Mouse (Mus musculus) liver, embryonic 14.5 days (tissue): Measurements from ENCODE around the gene B3gat3. TPM values are rescaled to one million over a fixed set of nuclear protein-coding genes. Genes with fewer than 3 reads are reported as not detected.
"Not testable (repeated sequence)": the region's sequence is repeated elsewhere in the genome, so short reads cannot be mapped to it uniquely, and the experiment has no call there.

ENCODE experiments used
- ATAC-seq: fragments of 200-750 bp; cut with Nextera tagmentation; 2 replicates; pipeline ENCODE4 v1.8.0; 2017; ENCODE audit warnings: moderate number of reproducible peaks, mild to moderate bottlenecking, moderate library complexity; ENCODE audit not compliant: insufficient read depth
- DNase-seq, 3 experiments: peaks; one replicate each; pipeline ENCODE4 v3.0.0-alpha.2; 2012 to 2013; ENCODE audit warnings: low read depth in 3 of 3, low spot score in 3 of 3
- H3K27ac ChIP-seq: fragments of 300-500 bp; sonication (generic); 2 replicates; pipeline ENCODE4 v1.5.1; 2014; ENCODE audit warnings: moderate library complexity, mild to moderate bottlenecking, control low read depth, inconsistent platforms
- H3K27me3 ChIP-seq: fragments of 300-500 bp; sonication (generic); 2 replicates; pipeline ENCODE4 v1.6.1; 2014; ENCODE audit warnings: mild to moderate bottlenecking, low read length, moderate library complexity; ENCODE audit not compliant: control insufficient read depth, insufficient read depth
- H3K36me3 ChIP-seq: fragments of 300-500 bp; sonication (generic); replicated peaks from 2 replicates; pipeline ENCODE4 v1.6.1; 2014; ENCODE audit warnings: low read depth; ENCODE audit not compliant: control insufficient read depth, insufficient read depth
- H3K4me1 ChIP-seq, 2 experiments: fragments of 200-500 bp in 1 of 2; fragments of 300-500 bp in 1 of 2; sonication (generic) in 1 of 2; replicated peaks; 2 replicates each; pipeline ENCODE4 v1.6.1; 2012 to 2014; ENCODE audit warnings: antibody characterized with exemption in 1 of 2, inconsistent platforms in 1 of 2, low read length in 1 of 2; ENCODE audit not compliant: control insufficient read depth in 2 of 2, insufficient read depth in 2 of 2
- H3K4me2 ChIP-seq: fragments of 300-500 bp; sonication (generic); 2 replicates; pipeline ENCODE4 v1.6.1; 2014; ENCODE audit warnings: low read depth, mild to moderate bottlenecking, control low read depth, moderate library complexity
- H3K4me3 ChIP-seq, 2 experiments: fragments of 200-500 bp in 1 of 2; fragments of 300-500 bp in 1 of 2; sonication (generic) in 1 of 2; 2 replicates each; pipeline ENCODE4 v1.5.1; 2012 to 2014; ENCODE audit warnings: low read depth in 2 of 2, low read length in 2 of 2, mild to moderate bottlenecking in 2 of 2, control low read depth in 1 of 2, inconsistent platforms in 1 of 2, moderate library complexity in 1 of 2; ENCODE audit not compliant: insufficient read depth in 1 of 2
- H3K9ac ChIP-seq: fragments of 300-500 bp; sonication (generic); replicated peaks from 2 replicates; pipeline ENCODE4 v1.6.1; 2014; ENCODE audit warnings: mild to moderate bottlenecking, control low read depth, moderate library complexity
- H3K9me3 ChIP-seq: fragments of 300-500 bp; sonication (generic); 2 replicates; pipeline ENCODE4 v1.6.1; 2016; ENCODE audit warnings: low read length, mixed read lengths; ENCODE audit not compliant: control insufficient read depth
- CTCF ChIP-seq: IDR thresholded peaks from 2 replicates; pipeline ENCODE4 v1.5.1; 2016; ENCODE audit warnings: antibody characterized with exemption, low read depth, control low read depth
- EP300 ChIP-seq: IDR thresholded peaks from 2 replicates; pipeline ENCODE4 v1.6.1; 2016; ENCODE audit warnings: antibody characterized with exemption, low read depth
- WGBS: fragments of 180-500 bp; shearing (Covaris S2); extraction: QIAGEN DNeasy Blood & Tissue Kit; methylation state at CpG from one replicate; pipeline ENCODE4 v1.1.7; 2014; ENCODE audit not compliant: insufficient replicate concordance; 5-methylcytosine and 5-hydroxymethylcytosine counted together
- microRNA-seq: library from miRNA; unstranded; fragments of <30 nt; microRNA quantifications from one replicate; pipeline ENCODE4, GENCODE M21; 2016
- polyA plus RNA-seq, 2 experiments: library from polyadenylated mRNA; depleted of rRNA in 1 of 2; stranded (reverse) in 1 of 2; unstranded in 1 of 2; fragments of >200 nt; fragmentation: Nextera tagmentation in 1 of 2; extraction: Ambion mirVana in 1 of 2; gene quantifications; 2 replicates each; pipeline versions ENCODE4 v1.2.1 to v1.2.3; 2012 to 2014

B3gat3 gene
- polyA plus RNA-seq, 2 experiments = 15.8 to 26.6 TPM

- H3K4me3 ChIP-seq = peak overlapping the region; percentile 66 to 91
- H3K36me3 ChIP-seq = peaks cover 63% of the 10 kb centered on the region
- TF ChIP-seq EP300 (no peak), CTCF (no peak)
- peak overlapping the region; percentile 73 for H3K4me2 ChIP-seq
- peaks cover 8% of the 10 kb centered on the region in 2 experiments for H3K4me1 ChIP-seq
- 0% methylated on average over 8 of the region's 8 CpGs for WGBS
- peak overlapping the region; percentile 73 for H3K9ac ChIP-seq
- no peak for DNase-seq
- H3K27ac ChIP-seq = peak overlapping the region; percentile 69
- ATAC-seq = no peak
- H3K9me3 ChIP-seq = no peaks in the 10 kb centered on the region
- H3K27me3 ChIP-seq = no peaks in the 10 kb centered on the region
Measured at GRCm38 (mm10) chr19:8967373-8967743, 47.2 kb downstream of the B3gat3 start.

GRCm38 (mm10) chr19:8967893-8968292, 47.7 kb downstream of the B3gat3 start:
- ATAC-seq (no peak), DNase-seq (no peak)
- Histone ChIP-seq H3K36me3 (peaks cover 63% of the 10 kb centered on the region), H3K9ac (peak overlapping the region; percentile 73), H3K9me3 (no peaks in the 10 kb centered on the region), H3K27me3 (no peaks in the 10 kb centered on the region), H3K4me2 (peak overlapping the region; percentile 73), H3K27ac (peak overlapping the region; percentile 69), H3K4me3 (peak overlapping the region; percentile 66 to 91), H3K4me1 (peaks cover 8% of the 10 kb centered on the region in 2 experiments)
- TF ChIP-seq CTCF = no peak
- TF ChIP-seq EP300 = no peak
- 4% methylated on average over 9 of the region's 9 CpGs for whole genome bisulfite sequencing

GRCm38 (mm10) chr19:8972491-8972890, 52.3 kb downstream of the B3gat3 start:
- not testable (repeated sequence) for H3K27me3 ChIP-seq, H3K27ac ChIP-seq, H3K4me1 ChIP-seq, H3K9ac ChIP-seq, H3K4me2 ChIP-seq, H3K9me3 ChIP-seq, ATAC-seq, H3K4me3 ChIP-seq, DNase-seq
- H3K36me3 ChIP-seq = peaks cover 80% of the 10 kb centered on the region
- WGBS = 76% methylated on average over 8 of the region's 8 CpGs

GRCm38 (mm10) chr19:8974638-8975037, 54.5 kb downstream of the B3gat3 start:
- no peak overlapping the region for H3K9ac ChIP-seq
- no peak for ATAC-seq

GRCm38 (mm10) chr19:8975491-8975890, 55.3 kb downstream of the B3gat3 start:
- DNase-seq (no peak), ATAC-seq (no peak)
- H3K4me2 ChIP-seq = no peak overlapping the region
- WGBS = 74% methylated on average over 2 of the region's 2 CpGs
- no peaks in the 10 kb centered on the region for H3K27me3 ChIP-seq
- no peak overlapping the region for H3K27ac ChIP-seq
- no peak for TF ChIP-seq EP300
- no peak for TF ChIP-seq CTCF
- no peak overlapping the region; the same call in 1 of the 2 replicates for H3K9ac ChIP-seq
- no peak overlapping the region for H3K4me3 ChIP-seq
- H3K9me3 ChIP-seq = no peaks in the 10 kb centered on the region
- H3K4me1 ChIP-seq = no peaks in the 10 kb centered on the region
- peaks cover 89% of the 10 kb centered on the region for H3K36me3 ChIP-seq

More at GRCm38 (mm10) chr19:8974638-8975037, 54.5 kb downstream of the B3gat3 start:
- Histone ChIP-seq H3K9me3 (no peaks in the 10 kb centered on the region), H3K4me2 (no peak overlapping the region), H3K4me1 (no peaks in the 10 kb centered on the region), H3K27ac (no peak overlapping the region), H3K36me3 (peaks cover 94% of the 10 kb centered on the region), H3K27me3 (no peaks in the 10 kb centered on the region), H3K4me3 (no peak overlapping the region)
- no peak for DNase-seq
- 85% methylated on average over 1 of the region's 1 CpGs for WGBS
- no peak for TF ChIP-seq EP300

GRCm38 (mm10) chr19:8976535-8976934, 56.4 kb downstream of the B3gat3 start:
- no peaks in the 10 kb centered on the region for H3K4me1 ChIP-seq
- no peak overlapping the region for H3K4me3 ChIP-seq
- TF ChIP-seq EP300 = no peak
- peak; percentile 81 for TF ChIP-seq CTCF
- H3K36me3 ChIP-seq = peaks cover 78% of the 10 kb centered on the region
- WGBS = 70% methylated on average over 3 of the region's 3 CpGs
- no peak overlapping the region for H3K27ac ChIP-seq
- no peak overlapping the region for H3K4me2 ChIP-seq
- DNase-seq (no peak), ATAC-seq (no peak)
- no peak overlapping the region for H3K9ac ChIP-seq
- no peaks in the 10 kb centered on the region for H3K9me3 ChIP-seq
- H3K27me3 ChIP-seq = no peaks in the 10 kb centered on the region

Small RNA genes lying within 50 kb of the gene (microRNA-seq; reads per million reads assigned to microRNA genes)
- not detected for gene Mir5136

Other genes starting within 250 kb of the B3gat3 start
Only the 30 nearest of the 32 such genes appear.
- 27.7 and 34.1 TPM in 2 replicates for gene Wdr74, start 184.5 kb upstream of the B3gat3 start, polyA plus RNA-seq (2012; rRNA removed)
- 51.6 and 57.6 TPM in 2 replicates for gene Wdr74, start 184.5 kb upstream of the B3gat3 start, polyA plus RNA-seq (2014; fragmentation: Nextera tagmentation; extraction: Ambion mirVana)
- gene 1700092M07Rik, start 179.7 kb upstream of the B3gat3 start, polyA plus RNA-seq (2012; rRNA removed) = 0.65 and 0.78 TPM in 2 replicates
- gene 1700092M07Rik, start 179.7 kb upstream of the B3gat3 start, polyA plus RNA-seq (2014; fragmentation: Nextera tagmentation; extraction: Ambion mirVana) = 0.34 and 0.63 TPM in 2 replicates
- gene Stx5a, start 179.0 kb upstream of the B3gat3 start, polyA plus RNA-seq (2012; rRNA removed) = 29.9 and 32.0 TPM in 2 replicates
- gene Stx5a, start 179.0 kb upstream of the B3gat3 start, polyA plus RNA-seq (2014; fragmentation: Nextera tagmentation; extraction: Ambion mirVana) = 36.7 and 36.9 TPM in 2 replicates
- 66.2 and 90.9 TPM in 2 replicates for gene Nxf1, start 163.3 kb upstream of the B3gat3 start, polyA plus RNA-seq (2012; rRNA removed)
- 77.4 and 84.9 TPM in 2 replicates for gene Nxf1, start 163.3 kb upstream of the B3gat3 start, polyA plus RNA-seq (2014; fragmentation: Nextera tagmentation; extraction: Ambion mirVana)
- gene Tmem223, start 149.4 kb upstream of the B3gat3 start, polyA plus RNA-seq (2012; rRNA removed) = 38.9 and 53.7 TPM in 2 replicates
- 61.8 and 69.6 TPM in 2 replicates for gene Tmem223, start 149.4 kb upstream of the B3gat3 start, polyA plus RNA-seq (2014; fragmentation: Nextera tagmentation; extraction: Ambion mirVana)
- gene Tmem179b, start 145.9 kb upstream of the B3gat3 start, polyA plus RNA-seq (2012; rRNA removed) = 63.0 and 70.8 TPM in 2 replicates
- 108 and 117 TPM in 2 replicates for gene Tmem179b, start 145.9 kb upstream of the B3gat3 start, polyA plus RNA-seq (2014; fragmentation: Nextera tagmentation; extraction: Ambion mirVana)
- gene Taf6l, start 134.0 kb upstream of the B3gat3 start, polyA plus RNA-seq (2012; rRNA removed) = 8.3 and 10.0 TPM in 2 replicates
- 7.9 and 8.1 TPM in 2 replicates for gene Taf6l, start 134.0 kb upstream of the B3gat3 start, polyA plus RNA-seq (2014; fragmentation: Nextera tagmentation; extraction: Ambion mirVana)
- 46.6 and 55.1 TPM in 2 replicates for gene Polr2g, start 121.8 kb upstream of the B3gat3 start, polyA plus RNA-seq (2012; rRNA removed)
- gene Polr2g, start 121.8 kb upstream of the B3gat3 start, polyA plus RNA-seq (2014; fragmentation: Nextera tagmentation; extraction: Ambion mirVana) = 72.8 and 79.7 TPM in 2 replicates
- 0.90 and 0.98 TPM in 2 replicates for gene Zbtb3, start 117.8 kb upstream of the B3gat3 start, polyA plus RNA-seq (2012; rRNA removed)
- 1.2 and 1.5 TPM in 2 replicates for gene Zbtb3, start 117.8 kb upstream of the B3gat3 start, polyA plus RNA-seq (2014; fragmentation: Nextera tagmentation; extraction: Ambion mirVana)
- gene Ttc9c, start 101.0 kb upstream of the B3gat3 start, polyA plus RNA-seq (2012; rRNA removed) = 11.4 and 16.9 TPM in 2 replicates
- 17.1 and 18.0 TPM in 2 replicates for gene Ttc9c, start 101.0 kb upstream of the B3gat3 start, polyA plus RNA-seq (2014; fragmentation: Nextera tagmentation; extraction: Ambion mirVana)
- gene Hnrnpul2, start 100.4 kb upstream of the B3gat3 start, polyA plus RNA-seq (2012; rRNA removed) = 20.5 and 39.5 TPM in 2 replicates
- 2.8 TPM in 2 replicates for gene Hnrnpul2, start 100.4 kb upstream of the B3gat3 start, polyA plus RNA-seq (2014; fragmentation: Nextera tagmentation; extraction: Ambion mirVana)
- gene AC129217.1, start 90.6 kb upstream of the B3gat3 start, polyA plus RNA-seq (2012; rRNA removed) = 1.3 TPM in 1 of 2 replicates, not detected in the other
- gene AC129217.1, start 90.6 kb upstream of the B3gat3 start, polyA plus RNA-seq (2014; fragmentation: Nextera tagmentation; extraction: Ambion mirVana) = not detected in 2 replicates
- gene Bscl2, start 82.9 kb upstream of the B3gat3 start, polyA plus RNA-seq (2012; rRNA removed) = 19.7 and 26.5 TPM in 2 replicates
- 23.6 and 25.2 TPM in 2 replicates for gene Bscl2, start 82.9 kb upstream of the B3gat3 start, polyA plus RNA-seq (2014; fragmentation: Nextera tagmentation; extraction: Ambion mirVana)
- gene Gng3, start 81.2 kb upstream of the B3gat3 start, polyA plus RNA-seq (2012; rRNA removed) = 0.04 and 0.22 TPM in 2 replicates
- 0.14 TPM in 2 replicates for gene Gng3, start 81.2 kb upstream of the B3gat3 start, polyA plus RNA-seq (2014; fragmentation: Nextera tagmentation; extraction: Ambion mirVana)
- 0.10 and 0.12 TPM in 2 replicates for gene Lrrn4cl, start 69.6 kb upstream of the B3gat3 start, polyA plus RNA-seq (2012; rRNA removed)
- not detected in 2 replicates for gene Lrrn4cl, start 69.6 kb upstream of the B3gat3 start, polyA plus RNA-seq (2014; fragmentation: Nextera tagmentation; extraction: Ambion mirVana)
- gene Ubxn1, start 48.9 kb upstream of the B3gat3 start, polyA plus RNA-seq (2012; rRNA removed) = 32.0 and 61.2 TPM in 2 replicates
- gene Ubxn1, start 48.9 kb upstream of the B3gat3 start, polyA plus RNA-seq (2014; fragmentation: Nextera tagmentation; extraction: Ambion mirVana) = 87.3 and 92.4 TPM in 2 replicates
- gene Uqcc3, start 39.5 kb upstream of the B3gat3 start, polyA plus RNA-seq (2012; rRNA removed) = 18.5 and 22.2 TPM in 2 replicates
- 28.3 and 35.3 TPM in 2 replicates for gene Uqcc3, start 39.5 kb upstream of the B3gat3 start, polyA plus RNA-seq (2014; fragmentation: Nextera tagmentation; extraction: Ambion mirVana)
- gene Lbhd1, start 36.6 kb upstream of the B3gat3 start, polyA plus RNA-seq (2012; rRNA removed) = 3.1 and 3.7 TPM in 2 replicates
- 43.7 and 47.7 TPM in 2 replicates for gene Lbhd1, start 36.6 kb upstream of the B3gat3 start, polyA plus RNA-seq (2014; fragmentation: Nextera tagmentation; extraction: Ambion mirVana)
- gene Gm49403, start 36.4 kb upstream of the B3gat3 start, polyA plus RNA-seq (2012; rRNA removed) = not detected in 2 replicates
- gene Gm49403, start 36.4 kb upstream of the B3gat3 start, polyA plus RNA-seq (2014; fragmentation: Nextera tagmentation; extraction: Ambion mirVana) = not detected in 2 replicates
- 36.7 and 52.7 TPM in 2 replicates for gene 1810009A15Rik, start 31.5 kb upstream of the B3gat3 start, polyA plus RNA-seq (2012; rRNA removed)
- 65.0 and 70.8 TPM in 2 replicates for gene 1810009A15Rik, start 31.5 kb upstream of the B3gat3 start, polyA plus RNA-seq (2014; fragmentation: Nextera tagmentation; extraction: Ambion mirVana)
- gene Gm49416, start 31.4 kb upstream of the B3gat3 start, polyA plus RNA-seq (2012; rRNA removed) = 0.13 TPM in 1 of 2 replicates, not detected in the other
- not detected in 2 replicates for gene Gm49416, start 31.4 kb upstream of the B3gat3 start, polyA plus RNA-seq (2014; fragmentation: Nextera tagmentation; extraction: Ambion mirVana)
- gene Ints5, start 27.4 kb upstream of the B3gat3 start, polyA plus RNA-seq (2012; rRNA removed) = 12.2 and 14.4 TPM in 2 replicates
- 14.7 and 16.3 TPM in 2 replicates for gene Ints5, start 27.4 kb upstream of the B3gat3 start, polyA plus RNA-seq (2014; fragmentation: Nextera tagmentation; extraction: Ambion mirVana)
- 48.7 and 52.2 TPM in 2 replicates for gene Ganab, start 22.3 kb upstream of the B3gat3 start, polyA plus RNA-seq (2012; rRNA removed)
- gene Ganab, start 22.3 kb upstream of the B3gat3 start, polyA plus RNA-seq (2014; fragmentation: Nextera tagmentation; extraction: Ambion mirVana) = 33.7 and 37.0 TPM in 2 replicates
- gene Rom1, start 9.0 kb downstream of the B3gat3 start, polyA plus RNA-seq (2012; rRNA removed) = 2.6 and 2.8 TPM in 2 replicates
- 1.4 and 1.8 TPM in 2 replicates for gene Rom1, start 9.0 kb downstream of the B3gat3 start, polyA plus RNA-seq (2014; fragmentation: Nextera tagmentation; extraction: Ambion mirVana)
- 10.9 and 11.0 TPM in 2 replicates for gene Eml3, start 9.2 kb downstream of the B3gat3 start, polyA plus RNA-seq (2012; rRNA removed)
- gene Eml3, start 9.2 kb downstream of the B3gat3 start, polyA plus RNA-seq (2014; fragmentation: Nextera tagmentation; extraction: Ambion mirVana) = 5.6 and 7.8 TPM in 2 replicates
- 18.9 and 23.0 TPM in 2 replicates for gene Mta2, start 21.5 kb downstream of the B3gat3 start, polyA plus RNA-seq (2012; rRNA removed)
- gene Mta2, start 21.5 kb downstream of the B3gat3 start, polyA plus RNA-seq (2014; fragmentation: Nextera tagmentation; extraction: Ambion mirVana) = 18.5 and 22.8 TPM in 2 replicates
- gene Tut1, start 33.5 kb downstream of the B3gat3 start, polyA plus RNA-seq (2012; rRNA removed) = 9.3 and 9.5 TPM in 2 replicates
- gene Tut1, start 33.5 kb downstream of the B3gat3 start, polyA plus RNA-seq (2014; fragmentation: Nextera tagmentation; extraction: Ambion mirVana) = 10.0 and 11.5 TPM in 2 replicates
- gene Eef1g, start 46.7 kb downstream of the B3gat3 start, polyA plus RNA-seq (2012; rRNA removed) = 120 and 178 TPM in 2 replicates
- 183 and 201 TPM in 2 replicates for gene Eef1g, start 46.7 kb downstream of the B3gat3 start, polyA plus RNA-seq (2014; fragmentation: Nextera tagmentation; extraction: Ambion mirVana)
- gene Ahnak, start 68.9 kb downstream of the B3gat3 start, polyA plus RNA-seq (2012; rRNA removed) = 0.35 and 0.83 TPM in 2 replicates
- gene Ahnak, start 68.9 kb downstream of the B3gat3 start, polyA plus RNA-seq (2014; fragmentation: Nextera tagmentation; extraction: Ambion mirVana) = 1.5 and 1.7 TPM in 2 replicates
- not detected in 2 replicates for gene Scgb1a1, start 167.6 kb downstream of the B3gat3 start, polyA plus RNA-seq (2012; rRNA removed)
- gene Scgb1a1, start 167.6 kb downstream of the B3gat3 start, polyA plus RNA-seq (2014; fragmentation: Nextera tagmentation; extraction: Ambion mirVana) = not detected in 2 replicates